Mouse (Mus musculus) olfactory bulb, adult 2 months (tissue): ENCODE results near the gene Shroom2.

Experiments used
- CTCF ChIP-seq: fragments of 200-500 bp; IDR thresholded peaks from 2 replicates; pipeline ENCODE4 v1.5.1; 2012; ENCODE audit warnings: low read depth, mild to moderate bottlenecking, low read length, moderate library complexity; ENCODE audit not compliant: insufficient read depth
- POLR2A ChIP-seq: fragments of 200-500 bp; IDR thresholded peaks from 2 replicates; pipeline ENCODE4 v1.6.1; 2012; ENCODE audit warnings: mild to moderate bottlenecking, low read depth, low read length, moderate library complexity; ENCODE audit not compliant: insufficient read depth

DNA sequence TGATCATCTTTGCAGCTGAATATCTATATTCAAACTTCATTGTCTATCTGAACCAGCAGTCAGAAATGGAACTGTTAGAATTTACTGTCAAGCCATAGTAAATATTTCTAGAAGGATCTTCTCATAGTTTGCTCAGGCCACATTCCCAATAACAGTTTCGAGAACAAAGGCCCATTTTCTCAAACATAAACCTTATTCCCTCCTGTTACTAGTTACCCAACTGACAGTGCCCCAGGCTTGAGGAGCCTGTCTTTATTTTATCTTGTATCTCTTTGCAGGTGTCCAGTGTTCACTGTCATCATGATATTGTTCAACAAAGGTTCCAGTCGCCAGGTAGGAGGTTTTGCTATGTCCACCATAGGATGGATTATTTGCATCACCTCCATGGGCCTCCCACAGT lies 206.2 kb downstream of the Shroom2 start, which contains the start of gene Cldn34a:
- TF ChIP-seq POLR2A (no peak), CTCF (no peak)
